Mouse (Mus musculus) heart, postnatal 0 days (tissue): ENCODE measurements around the gene Pim1.

Experiments
- CTCF ChIP-seq: IDR thresholded peaks from 2 replicates; pipeline ENCODE4 v1.5.1; 2016; ENCODE audit warnings: antibody characterized with exemption, control low read depth, low read depth
- EP300 ChIP-seq: IDR thresholded peaks from 2 replicates; pipeline ENCODE4 v1.6.1; 2016; ENCODE audit warnings: antibody characterized with exemption, low read depth

- no peak for TF ChIP-seq CTCF
- TF ChIP-seq EP300, result no peak
Observed at GRCm38 (mm10) chr17:29544064-29544463, 53.5 kb downstream of the Pim1 start.
